Comparison of ENCODE assay signal across 19 mouse cellular contexts in genomic region chr4:81926662-81927141, GRCm38 (mm10).
A peak's percentile ranks its signal among the peaks of the same experiment; 100 is the strongest.
DNase-seq lines count a peak whose midpoint lies in the region; ATAC-seq lines count a peak whose summit lies in the region.
"Had no signal": no experiment of that assay in that cellular context is flagged by ENCODE, and none has a peak within 500 bp of the region (broad histone marks: within the 10 kb centered on the region; RNA-seq: fewer than 3 reads in every experiment).

No protein-coding gene starts in this region.

- no peaks in the 10 kb centered on the region for H3K27me3 ChIP-seq in embryonic facial prominence, embryonic 11.5 days (ENCODE audit: control insufficient read depth, insufficient read depth, low read length)
- H3K27me3 ChIP-seq in embryonic facial prominence, embryonic 10.5 days (replicated peaks; ENCODE audit: low read depth, poor library complexity, severe bottlenecking): no peaks in the 10 kb centered on the region
- no peaks in the 10 kb centered on the region for H3K27me3 ChIP-seq in midbrain, embryonic 11.5 days (ENCODE audit: control insufficient read depth, insufficient read depth, low read length)
- H3K27me3 ChIP-seq in midbrain, embryonic 15.5 days (replicated peaks): no peaks in the 10 kb centered on the region
- H3K27me3 ChIP-seq in embryonic facial prominence, embryonic 13.5 days: no peaks in the 10 kb centered on the region
- no peaks in the 10 kb centered on the region for H3K27me3 ChIP-seq in stomach, embryonic 14.5 days (ENCODE audit: control insufficient read depth, insufficient read depth, low read length)
- no peaks in the 10 kb centered on the region for H3K27me3 ChIP-seq in hindbrain, embryonic 12.5 days
- H3K27me3 ChIP-seq: liver, embryonic 13.5 days; neural tube, embryonic 15.5 days had no signal

- H3K27ac ChIP-seq in embryonic facial prominence, embryonic 11.5 days (replicated peaks; ENCODE audit: low read depth, low read length): 0 out of 2 replicates have a peak overlapping the region, but pooled peaks have one; percentile 20
- no peak overlapping the region for H3K27ac ChIP-seq in embryonic facial prominence, embryonic 10.5 days (replicated peaks)
- H3K27ac ChIP-seq in midbrain, embryonic 11.5 days (ENCODE audit: low read depth, low read length): no peak overlapping the region
- no peak overlapping the region for H3K27ac ChIP-seq in midbrain, embryonic 15.5 days
- H3K27ac ChIP-seq in embryonic facial prominence, embryonic 13.5 days: peak overlapping the region; percentile 81
- no peak overlapping the region for H3K27ac ChIP-seq in stomach, embryonic 14.5 days (ENCODE audit: low read length)
- no peak overlapping the region for H3K27ac ChIP-seq in hindbrain, embryonic 12.5 days
- H3K27ac ChIP-seq: gastrocnemius, adult 2 months; heart, adult 2 months; hindbrain, embryonic 14.5 days; liver, embryonic 13.5 days; neural tube, embryonic 15.5 days had no signal

- no peak overlapping the region for H3K4me3 ChIP-seq in embryonic facial prominence, embryonic 11.5 days (ENCODE audit: low read depth, low read length)
- H3K4me3 ChIP-seq in embryonic facial prominence, embryonic 10.5 days: no peak overlapping the region
- H3K4me3 ChIP-seq in midbrain, embryonic 11.5 days (ENCODE audit: low read depth, low read length): no peak overlapping the region
- H3K4me3 ChIP-seq in midbrain, embryonic 15.5 days: no peak overlapping the region
- H3K4me3 ChIP-seq in embryonic facial prominence, embryonic 13.5 days: no peak overlapping the region
- no peak overlapping the region for H3K4me3 ChIP-seq in stomach, embryonic 14.5 days (ENCODE audit: low read depth, low read length)
- H3K4me3 ChIP-seq in hindbrain, embryonic 12.5 days: no peak overlapping the region
- H3K4me3 ChIP-seq: gastrocnemius, adult 2 months; heart, adult 2 months; liver, embryonic 13.5 days; neural tube, embryonic 15.5 days had no signal

- peak; percentile 8 for DNase-seq in embryonic facial prominence, embryonic 11.5 days (ENCODE audit: low spot score)
- no peak for DNase-seq in embryonic facial prominence, embryonic 10.5 days (ENCODE audit: low spot score)
- DNase-seq in midbrain, embryonic 11.5 days (ENCODE audit: low spot score, missing footprints): peak; percentile 61
- no peak for DNase-seq in gastrocnemius, postnatal 14 days
- DNase-seq: cerebellum, postnatal 10 days; embryo, embryonic 11 days; gastrocnemius, adult 2 months; heart, adult 2 months; heart, postnatal 10 days; kidney, postnatal 36 days; liver, embryonic 13.5 days; lung, postnatal 4 days had no signal

- WGBS in embryonic facial prominence, embryonic 11.5 days: 60% methylated on average over 6 of the region's 6 CpGs
- WGBS in embryonic facial prominence, embryonic 10.5 days: 60% methylated on average over 6 of the region's 6 CpGs
- WGBS in midbrain, embryonic 11.5 days: 63% methylated on average over 6 of the region's 6 CpGs
- WGBS in midbrain, embryonic 15.5 days: 36% methylated on average over 6 of the region's 6 CpGs
- WGBS in embryonic facial prominence, embryonic 13.5 days: 27% methylated on average over 6 of the region's 6 CpGs
- 39% methylated on average over 6 of the region's 6 CpGs for WGBS in stomach, embryonic 14.5 days
- 59% methylated on average over 6 of the region's 6 CpGs for WGBS in hindbrain, embryonic 12.5 days

- intact Hi-C loops in gastrocnemius, postnatal 14 days (cut with DNase I; ENCODE audit: low total_unique reads): no loop called here

- 0 out of 2 replicates have a peak, but pooled peaks have one; percentile 65 for ATAC-seq in embryonic facial prominence, embryonic 11.5 days (replicated peaks; ENCODE audit: insufficient number of reproducible peaks, low FRiP score, low TSS enrichment, low read depth)
- ATAC-seq in midbrain, embryonic 11.5 days (ENCODE audit: low FRiP score): peak; percentile 43; the same call in 1 of the 2 replicates
- no peak for ATAC-seq in midbrain, embryonic 15.5 days (replicated peaks)
- ATAC-seq in embryonic facial prominence, embryonic 13.5 days (ENCODE audit: insufficient number of reproducible peaks, insufficient read depth, low FRiP score, low TSS enrichment, low read depth): peak; percentile 83; the same call in 1 of the 2 replicates
- ATAC-seq in stomach, embryonic 14.5 days (ENCODE audit: insufficient number of reproducible peaks, insufficient read depth, low FRiP score, low read depth): peak; percentile 69; the same call in 1 of the 2 replicates
- ATAC-seq in hindbrain, embryonic 12.5 days (ENCODE audit: low FRiP score): no peak
- ATAC-seq: intestine, postnatal 0 days had no signal

- H3K9ac ChIP-seq in embryonic facial prominence, embryonic 11.5 days (replicated peaks; ENCODE audit: low read length): no peak overlapping the region
- H3K9ac ChIP-seq in midbrain, embryonic 11.5 days (ENCODE audit: low read length): no peak overlapping the region
- H3K9ac ChIP-seq in midbrain, embryonic 15.5 days: no peak overlapping the region
- no peak overlapping the region for H3K9ac ChIP-seq in embryonic facial prominence, embryonic 13.5 days
- H3K9ac ChIP-seq in stomach, embryonic 14.5 days (replicated peaks; ENCODE audit: low read depth, low read length): no peak overlapping the region
- H3K9ac ChIP-seq in hindbrain, embryonic 12.5 days: no peak overlapping the region
- H3K9ac ChIP-seq: hindbrain, embryonic 14.5 days; liver, embryonic 13.5 days; neural tube, embryonic 15.5 days had no signal

- H3K4me1 ChIP-seq in embryonic facial prominence, embryonic 11.5 days (ENCODE audit: control insufficient read depth, insufficient read depth, low read length): no peaks in the 10 kb centered on the region; the same call in 1 of the 2 replicates
- peaks cover 18% of the 10 kb centered on the region for H3K4me1 ChIP-seq in embryonic facial prominence, embryonic 10.5 days
- H3K4me1 ChIP-seq in midbrain, embryonic 11.5 days (ENCODE audit: control insufficient read depth, insufficient read depth, low read length): peaks cover 7% of the 10 kb centered on the region
- no peaks in the 10 kb centered on the region for H3K4me1 ChIP-seq in midbrain, embryonic 15.5 days
- H3K4me1 ChIP-seq in embryonic facial prominence, embryonic 13.5 days: peaks cover 37% of the 10 kb centered on the region
- H3K4me1 ChIP-seq in stomach, embryonic 14.5 days (ENCODE audit: control insufficient read depth, insufficient read depth, low read length): peaks cover 7% of the 10 kb centered on the region; the same call in 1 of the 2 replicates
- 0 out of 2 replicates have a peak, but pooled peaks cover 3% of the 10 kb centered on the region for H3K4me1 ChIP-seq in hindbrain, embryonic 12.5 days
- H3K4me1 ChIP-seq: liver, embryonic 13.5 days; neural tube, embryonic 15.5 days had no signal

- no peaks in the 10 kb centered on the region for H3K9me3 ChIP-seq in embryonic facial prominence, embryonic 11.5 days (replicated peaks; ENCODE audit: control insufficient read depth, low read length)
- H3K9me3 ChIP-seq in embryonic facial prominence, embryonic 10.5 days: no peaks in the 10 kb centered on the region
- H3K9me3 ChIP-seq in midbrain, embryonic 11.5 days (ENCODE audit: control insufficient read depth, low read length): no peaks in the 10 kb centered on the region
- no peaks in the 10 kb centered on the region for H3K9me3 ChIP-seq in midbrain, embryonic 15.5 days
- no peaks in the 10 kb centered on the region for H3K9me3 ChIP-seq in embryonic facial prominence, embryonic 13.5 days
- H3K9me3 ChIP-seq in stomach, embryonic 14.5 days (ENCODE audit: control insufficient read depth, low read depth, low read length): no peaks in the 10 kb centered on the region
- H3K9me3 ChIP-seq in hindbrain, embryonic 12.5 days (replicated peaks): no peaks in the 10 kb centered on the region
- H3K9me3 ChIP-seq: liver, embryonic 13.5 days; neural tube, embryonic 15.5 days had no signal

- H3K36me3 ChIP-seq in embryonic facial prominence, embryonic 11.5 days (replicated peaks; ENCODE audit: control insufficient read depth, insufficient read depth, low read depth, low read length): no peaks in the 10 kb centered on the region
- no peaks in the 10 kb centered on the region for H3K36me3 ChIP-seq in embryonic facial prominence, embryonic 10.5 days (replicated peaks)
- H3K36me3 ChIP-seq in midbrain, embryonic 11.5 days (ENCODE audit: control insufficient read depth, insufficient read depth, low read length): no peaks in the 10 kb centered on the region
- no peaks in the 10 kb centered on the region for H3K36me3 ChIP-seq in midbrain, embryonic 15.5 days (replicated peaks)
- H3K36me3 ChIP-seq in embryonic facial prominence, embryonic 13.5 days: no peaks in the 10 kb centered on the region
- no peaks in the 10 kb centered on the region for H3K36me3 ChIP-seq in stomach, embryonic 14.5 days (ENCODE audit: control insufficient read depth, insufficient read depth, low read length)
- H3K36me3 ChIP-seq in hindbrain, embryonic 12.5 days: no peaks in the 10 kb centered on the region
- H3K36me3 ChIP-seq: liver, embryonic 13.5 days; neural tube, embryonic 15.5 days had no signal

- no peak overlapping the region for H3K4me2 ChIP-seq in embryonic facial prominence, embryonic 11.5 days (ENCODE audit: low read depth, low read length)
- no peak overlapping the region for H3K4me2 ChIP-seq in midbrain, embryonic 11.5 days
- H3K4me2 ChIP-seq in midbrain, embryonic 15.5 days: no peak overlapping the region
- no peak overlapping the region for H3K4me2 ChIP-seq in embryonic facial prominence, embryonic 13.5 days
- H3K4me2 ChIP-seq in stomach, embryonic 14.5 days (replicated peaks; ENCODE audit: low read depth, low read length): no peak overlapping the region
- no peak overlapping the region for H3K4me2 ChIP-seq in hindbrain, embryonic 12.5 days (replicated peaks)
- H3K4me2 ChIP-seq: hindbrain, embryonic 14.5 days; liver, embryonic 13.5 days; neural tube, embryonic 15.5 days had no signal

Comparison
In these comparisons a context has a peak if more than half of its experiments do, and no peak if none do; other contexts are left out.
1. ATAC-seq: peak in embryonic facial prominence, embryonic 11.5 days (single experiment), midbrain, embryonic 11.5 days (single experiment), embryonic facial prominence, embryonic 13.5 days (single experiment) and stomach, embryonic 14.5 days (single experiment); none in midbrain, embryonic 15.5 days (single experiment) and hindbrain, embryonic 12.5 days (single experiment).
2. DNase-seq: peak in embryonic facial prominence, embryonic 11.5 days (single experiment) and midbrain, embryonic 11.5 days (single experiment); none in embryonic facial prominence, embryonic 10.5 days (single experiment) and gastrocnemius, postnatal 14 days (single experiment).
3. H3K27ac ChIP-seq: peak in embryonic facial prominence, embryonic 11.5 days (single experiment) and embryonic facial prominence, embryonic 13.5 days (single experiment); none in embryonic facial prominence, embryonic 10.5 days (single experiment), midbrain, embryonic 11.5 days (single experiment), midbrain, embryonic 15.5 days (single experiment), stomach, embryonic 14.5 days (single experiment) and hindbrain, embryonic 12.5 days (single experiment).